18 mouse cellular contexts compared by ENCODE assay signal in genomic region chr19:57589516-57589915, GRCm38 (mm10).
"Had no signal": no experiment of that assay in that cellular context is flagged by ENCODE, and none has a peak within 500 bp of the region (broad histone marks: within the 10 kb centered on the region; RNA-seq: fewer than 3 reads in every experiment).

No protein-coding gene starts in this region.

- H3K27me3 ChIP-seq: intestine, embryonic 15.5 days; liver, embryonic 15.5 days; lung, embryonic 15.5 days; midbrain, embryonic 15.5 days; neural tube, embryonic 13.5 days had no signal

- H3K4me2 ChIP-seq: intestine, embryonic 15.5 days; limb, embryonic 13.5 days; liver, embryonic 12.5 days; liver, embryonic 15.5 days; lung, embryonic 15.5 days; midbrain, embryonic 15.5 days; neural tube, embryonic 13.5 days had no signal

- H3K4me3 ChIP-seq: intestine, embryonic 15.5 days; limb, embryonic 10.5 days; limb, embryonic 13.5 days; liver, embryonic 12.5 days; liver, embryonic 15.5 days; lung, embryonic 15.5 days; megakaryocyte, embryonic 14.5 days; midbrain, embryonic 10.5 days; midbrain, embryonic 15.5 days; neural tube, embryonic 13.5 days had no signal

- H3K4me1 ChIP-seq: intestine, embryonic 15.5 days; liver, embryonic 15.5 days; megakaryocyte, embryonic 14.5 days had no signal

- H3K9me3 ChIP-seq: intestine, embryonic 15.5 days; limb, embryonic 10.5 days; limb, embryonic 13.5 days; liver, embryonic 12.5 days; liver, embryonic 15.5 days; lung, embryonic 15.5 days; midbrain, embryonic 10.5 days; midbrain, embryonic 15.5 days; neural tube, embryonic 13.5 days had no signal

- H3K36me3 ChIP-seq: intestine, embryonic 15.5 days; limb, embryonic 10.5 days; limb, embryonic 13.5 days; liver, embryonic 12.5 days; liver, embryonic 15.5 days; lung, embryonic 15.5 days; midbrain, embryonic 10.5 days; midbrain, embryonic 15.5 days; neural tube, embryonic 13.5 days had no signal

- H3K9ac ChIP-seq: intestine, embryonic 15.5 days; limb, embryonic 13.5 days; liver, embryonic 12.5 days; liver, embryonic 15.5 days; lung, embryonic 15.5 days; midbrain, embryonic 15.5 days; neural tube, embryonic 13.5 days had no signal

- DNase-seq: kidney, adult 18-20 months; kidney, adult 9 months; kidney, postnatal 14 days; kidney, postnatal 4 days; liver; lung, postnatal 36 days; thymus, adult 18-20 months; thymus, postnatal 36 days had no signal

- H3K27ac ChIP-seq: intestine, embryonic 15.5 days; limb, embryonic 10.5 days; limb, embryonic 13.5 days; liver, embryonic 12.5 days; liver, embryonic 15.5 days; lung, embryonic 15.5 days; midbrain, embryonic 10.5 days; midbrain, embryonic 15.5 days; neural tube, embryonic 13.5 days had no signal

- ATAC-seq: intestine, embryonic 15.5 days; liver, embryonic 12.5 days; midbrain, embryonic 15.5 days had no signal
